Mouse (Mus musculus): ENCODE data around the gene Tlr6. TPM values are rescaled to one million over a fixed set of nuclear protein-coding genes. Genes with fewer than 3 reads are reported as not detected.

The Tlr6 gene
- polyA plus RNA-seq, 1 experiment, result 0.87 TPM

GRCm38 (mm10) chr5:64969861-64970771, 10.2 kb upstream of the Tlr6 start, which contains the start of gene Fam114a1:
TSS of gene Fam114a1 (plus strand) at chr5:64970071.
- Histone ChIP-seq H3K79me3 (ENCODE audit: low read depth) (no peaks in the 10 kb centered on the region), H3K36me3 (ENCODE audit: control insufficient read depth, insufficient read depth) (peaks cover 8% of the 10 kb centered on the region), H3ac (ENCODE audit: control insufficient read depth, insufficient read length, low read depth) (peak within 1 kb of the TSS; percentile 93), H3K27me3 (ENCODE audit: control insufficient read depth, insufficient read depth, insufficient read length) (no peaks in the 10 kb centered on the region), H3K79me2 (ENCODE audit: control insufficient read depth, insufficient read depth) (peaks cover 8% of the 10 kb centered on the region), H3K4me3 (ENCODE audit: insufficient read depth, poor library complexity, severe bottlenecking) (peak within 1 kb of the TSS; percentile 55)
- TF ChIP-seq MYOD1 (IDR thresholded peaks at IDR 0.05; ENCODE audit: control insufficient read depth, insufficient read length, low read depth) (no peak), MYOG (IDR thresholded peaks at IDR 0.05; ENCODE audit: control insufficient read depth, extremely low read depth, insufficient read length) (no peak), MAX (IDR thresholded peaks at IDR 0.05) (no peak), CTCF (IDR thresholded peaks at IDR 0.05; ENCODE audit: control insufficient read depth, insufficient read depth, insufficient read length) (no peak), FOSL1 (IDR thresholded peaks at IDR 0.05; ENCODE audit: insufficient read depth, low read length, poor library complexity, severe bottlenecking) (no peak), USF1 (IDR thresholded peaks at IDR 0.05; ENCODE audit: low read depth) (no peak), CEBPB (IDR thresholded peaks at IDR 0.05; ENCODE audit: low read depth) (no peak)

DNA sequence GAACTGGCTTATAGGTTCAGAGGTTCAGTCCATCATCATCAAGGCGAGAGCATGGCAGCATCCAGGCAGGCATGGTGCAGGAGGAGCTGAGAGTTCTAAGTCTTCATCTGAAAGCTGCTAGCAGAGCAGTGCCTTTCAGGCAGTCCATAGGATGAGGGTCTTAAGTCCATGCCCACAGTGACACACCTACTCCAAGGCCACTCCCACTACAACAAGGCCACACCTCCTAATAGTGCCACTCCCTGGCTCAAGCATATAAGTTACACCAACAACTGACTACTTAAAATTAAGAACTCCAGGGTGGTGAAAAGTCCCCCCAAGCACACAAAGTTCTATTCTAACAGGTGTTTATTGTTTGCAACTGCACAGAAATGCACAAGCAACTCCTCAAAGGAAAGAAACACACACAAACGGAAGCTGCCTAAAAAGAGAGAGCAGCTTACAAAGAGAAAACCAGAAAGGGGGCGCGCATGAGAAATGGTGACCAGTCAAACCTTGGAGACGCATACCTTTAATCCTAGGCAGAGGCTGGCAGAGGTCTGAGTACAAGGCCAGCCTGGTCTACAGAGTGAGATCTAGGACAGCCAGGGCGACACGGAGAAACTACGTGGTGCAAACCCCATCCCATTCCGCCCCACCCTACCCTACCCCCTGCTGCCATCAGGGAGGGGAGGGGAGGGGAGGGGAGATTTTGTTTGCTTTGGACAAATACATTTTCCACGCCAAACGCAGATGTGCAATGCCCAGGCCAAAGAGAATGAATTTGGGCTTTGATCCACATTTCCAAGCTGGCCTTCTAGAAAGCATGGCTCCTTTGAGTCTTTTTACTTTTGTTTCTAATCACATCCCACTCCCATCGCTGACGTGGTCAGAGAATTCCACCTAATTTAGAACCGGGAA, 9.3 kb upstream of the Tlr6 start:
- no peaks in the 10 kb centered on the region for H3K79me3 ChIP-seq (ENCODE audit: low read depth)
- H3K36me3 ChIP-seq (ENCODE audit: control insufficient read depth, insufficient read depth), result peaks cover 8% of the 10 kb centered on the region

GRCm38 (mm10) chr5:64963735-64964134, 3.8 kb upstream of the Tlr6 start:
- TF ChIP-seq FOSL1 (IDR thresholded peaks at IDR 0.05; ENCODE audit: insufficient read depth, low read length, poor library complexity, severe bottlenecking) (no peak), MAX (IDR thresholded peaks at IDR 0.05) (no peak), CTCF (IDR thresholded peaks at IDR 0.05; ENCODE audit: control insufficient read depth, insufficient read depth, insufficient read length) (no peak), MYOG (IDR thresholded peaks at IDR 0.05; ENCODE audit: control insufficient read depth, extremely low read depth, insufficient read length) (no peak), CEBPB (IDR thresholded peaks at IDR 0.05; ENCODE audit: low read depth) (no peak), USF1 (IDR thresholded peaks at IDR 0.05; ENCODE audit: low read depth) (no peak), MYOD1 (IDR thresholded peaks at IDR 0.05; ENCODE audit: control insufficient read depth, insufficient read length, low read depth) (no peak)
- H3K36me3 ChIP-seq (ENCODE audit: control insufficient read depth, insufficient read depth), result no peaks in the 10 kb centered on the region
- no peaks in the 10 kb centered on the region for H3K79me3 ChIP-seq (ENCODE audit: low read depth)
- H3K27me3 ChIP-seq (ENCODE audit: control insufficient read depth, insufficient read depth, insufficient read length), result no peaks in the 10 kb centered on the region
- H3K4me3 ChIP-seq (ENCODE audit: insufficient read depth, poor library complexity, severe bottlenecking), result no peak overlapping the region
- no peak overlapping the region for H3ac ChIP-seq (ENCODE audit: control insufficient read depth, insufficient read length, low read depth)
- no peaks in the 10 kb centered on the region for H3K79me2 ChIP-seq (ENCODE audit: control insufficient read depth, insufficient read depth)

More for the DNA sequence above, 9.3 kb upstream of the Tlr6 start:
- H3K27me3 ChIP-seq (ENCODE audit: control insufficient read depth, insufficient read depth, insufficient read length), result no peaks in the 10 kb centered on the region
- peak overlapping the region; percentile 55 for H3K4me3 ChIP-seq (ENCODE audit: insufficient read depth, poor library complexity, severe bottlenecking)
- H3ac ChIP-seq (ENCODE audit: control insufficient read depth, insufficient read length, low read depth), result peak overlapping the region; percentile 69
- H3K79me2 ChIP-seq (ENCODE audit: control insufficient read depth, insufficient read depth), result peaks cover 8% of the 10 kb centered on the region
- TF ChIP-seq MYOG (IDR thresholded peaks at IDR 0.05; ENCODE audit: control insufficient read depth, extremely low read depth, insufficient read length) (no peak), CEBPB (IDR thresholded peaks at IDR 0.05; ENCODE audit: low read depth) (no peak), CTCF (IDR thresholded peaks at IDR 0.05; ENCODE audit: control insufficient read depth, insufficient read depth, insufficient read length) (no peak), MYOD1 (IDR thresholded peaks at IDR 0.05; ENCODE audit: control insufficient read depth, insufficient read length, low read depth) (no peak), USF1 (IDR thresholded peaks at IDR 0.05; ENCODE audit: low read depth) (no peak), MAX (IDR thresholded peaks at IDR 0.05) (no peak), FOSL1 (IDR thresholded peaks at IDR 0.05; ENCODE audit: insufficient read depth, low read length, poor library complexity, severe bottlenecking) (no peak)

DNA sequence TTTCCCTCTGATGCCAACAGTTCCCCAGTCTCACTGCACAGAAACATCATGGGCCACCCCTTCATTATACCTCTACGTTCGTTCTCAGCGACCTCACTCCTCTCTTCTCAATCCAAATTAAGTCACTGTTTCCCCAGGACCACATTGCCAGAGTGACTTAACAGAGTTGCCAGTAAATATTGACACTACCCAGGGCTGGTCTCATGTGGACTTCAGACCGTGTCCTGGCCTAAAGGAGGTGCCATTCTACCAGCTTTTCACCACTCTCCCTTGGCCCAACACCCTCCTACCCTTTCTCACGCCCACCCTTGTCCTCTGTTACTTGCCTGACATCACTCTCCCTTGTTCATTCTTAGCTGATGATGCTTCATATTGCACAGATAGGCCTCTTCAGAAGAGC, 3.4 kb upstream of the Tlr6 start:
- H3K79me3 ChIP-seq (ENCODE audit: low read depth), result no peaks in the 10 kb centered on the region
- no peak for TF ChIP-seq FOSL1 (IDR thresholded peaks at IDR 0.05; ENCODE audit: insufficient read depth, low read length, poor library complexity, severe bottlenecking)
- TF ChIP-seq MYOG (IDR thresholded peaks at IDR 0.05; ENCODE audit: control insufficient read depth, extremely low read depth, insufficient read length), result no peak
- TF ChIP-seq MAX (IDR thresholded peaks at IDR 0.05), result no peak
- no peak for TF ChIP-seq USF1 (IDR thresholded peaks at IDR 0.05; ENCODE audit: low read depth)
- TF ChIP-seq CEBPB (IDR thresholded peaks at IDR 0.05; ENCODE audit: low read depth), result no peak
- no peak for TF ChIP-seq MYOD1 (IDR thresholded peaks at IDR 0.05; ENCODE audit: control insufficient read depth, insufficient read length, low read depth)
- TF ChIP-seq CTCF (IDR thresholded peaks at IDR 0.05; ENCODE audit: control insufficient read depth, insufficient read depth, insufficient read length), result no peak

DNA sequence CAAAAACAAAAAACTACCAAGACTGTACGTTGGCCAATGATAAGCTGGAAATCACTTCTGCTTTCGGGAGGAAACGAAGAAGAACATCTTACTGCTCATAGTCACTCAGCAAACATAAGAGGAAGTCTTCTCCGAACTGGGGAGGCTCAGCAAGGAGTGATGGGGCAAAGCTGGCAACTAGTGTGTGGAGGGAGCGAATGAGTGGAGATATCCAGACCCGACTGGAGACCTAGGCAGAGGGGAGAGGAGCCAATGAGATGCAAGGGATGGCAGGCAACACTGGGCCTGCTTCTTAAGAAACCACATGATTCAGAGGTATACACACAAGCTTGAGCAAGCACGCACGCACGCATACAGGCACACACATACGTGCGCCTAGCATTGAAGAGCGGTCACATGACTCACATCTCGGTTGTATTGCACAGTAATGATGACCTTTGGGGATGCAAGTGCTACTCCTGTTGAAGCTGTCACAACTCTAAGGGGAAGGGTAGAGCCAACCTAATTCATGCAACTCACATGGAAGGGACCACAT, 1.0 kb upstream of the Tlr6 start:
- H3K79me3 ChIP-seq (ENCODE audit: low read depth), result no peaks in the 10 kb centered on the region
- H3ac ChIP-seq (ENCODE audit: control insufficient read depth, insufficient read length, low read depth), result no peak overlapping the region
- no peaks in the 10 kb centered on the region for H3K36me3 ChIP-seq (ENCODE audit: control insufficient read depth, insufficient read depth)
- H3K27me3 ChIP-seq (ENCODE audit: control insufficient read depth, insufficient read depth, insufficient read length), result no peaks in the 10 kb centered on the region
- no peaks in the 10 kb centered on the region for H3K79me2 ChIP-seq (ENCODE audit: control insufficient read depth, insufficient read depth)
- TF ChIP-seq MYOD1 (IDR thresholded peaks at IDR 0.05; ENCODE audit: control insufficient read depth, insufficient read length, low read depth) (no peak), CTCF (IDR thresholded peaks at IDR 0.05; ENCODE audit: control insufficient read depth, insufficient read depth, insufficient read length) (no peak), MYOG (IDR thresholded peaks at IDR 0.05; ENCODE audit: control insufficient read depth, extremely low read depth, insufficient read length) (no peak), CEBPB (IDR thresholded peaks at IDR 0.05; ENCODE audit: low read depth) (no peak), USF1 (IDR thresholded peaks at IDR 0.05; ENCODE audit: low read depth) (no peak), FOSL1 (IDR thresholded peaks at IDR 0.05; ENCODE audit: insufficient read depth, low read length, poor library complexity, severe bottlenecking) (no peak), MAX (IDR thresholded peaks at IDR 0.05) (no peak)
- no peak overlapping the region for H3K4me3 ChIP-seq (ENCODE audit: insufficient read depth, poor library complexity, severe bottlenecking)

More for the DNA sequence above, 3.4 kb upstream of the Tlr6 start:
- H3K79me2 ChIP-seq (ENCODE audit: control insufficient read depth, insufficient read depth), result no peaks in the 10 kb centered on the region
- H3K4me3 ChIP-seq (ENCODE audit: insufficient read depth, poor library complexity, severe bottlenecking), result no peak overlapping the region
- H3K27me3 ChIP-seq (ENCODE audit: control insufficient read depth, insufficient read depth, insufficient read length), result no peaks in the 10 kb centered on the region
- H3K36me3 ChIP-seq (ENCODE audit: control insufficient read depth, insufficient read depth), result no peaks in the 10 kb centered on the region
- H3ac ChIP-seq (ENCODE audit: control insufficient read depth, insufficient read length, low read depth), result no peak overlapping the region

All from C2C12 (cell line).